Mouse (Mus musculus): ENCODE measurements around the gene Foxf1. TPM values are rescaled to one million over a fixed set of nuclear protein-coding genes. Genes with fewer than 3 reads are reported as not detected.

Foxf1 gene
- polyA plus RNA-seq, 1 experiment from 2014 or later = 9.5 TPM

DNA sequence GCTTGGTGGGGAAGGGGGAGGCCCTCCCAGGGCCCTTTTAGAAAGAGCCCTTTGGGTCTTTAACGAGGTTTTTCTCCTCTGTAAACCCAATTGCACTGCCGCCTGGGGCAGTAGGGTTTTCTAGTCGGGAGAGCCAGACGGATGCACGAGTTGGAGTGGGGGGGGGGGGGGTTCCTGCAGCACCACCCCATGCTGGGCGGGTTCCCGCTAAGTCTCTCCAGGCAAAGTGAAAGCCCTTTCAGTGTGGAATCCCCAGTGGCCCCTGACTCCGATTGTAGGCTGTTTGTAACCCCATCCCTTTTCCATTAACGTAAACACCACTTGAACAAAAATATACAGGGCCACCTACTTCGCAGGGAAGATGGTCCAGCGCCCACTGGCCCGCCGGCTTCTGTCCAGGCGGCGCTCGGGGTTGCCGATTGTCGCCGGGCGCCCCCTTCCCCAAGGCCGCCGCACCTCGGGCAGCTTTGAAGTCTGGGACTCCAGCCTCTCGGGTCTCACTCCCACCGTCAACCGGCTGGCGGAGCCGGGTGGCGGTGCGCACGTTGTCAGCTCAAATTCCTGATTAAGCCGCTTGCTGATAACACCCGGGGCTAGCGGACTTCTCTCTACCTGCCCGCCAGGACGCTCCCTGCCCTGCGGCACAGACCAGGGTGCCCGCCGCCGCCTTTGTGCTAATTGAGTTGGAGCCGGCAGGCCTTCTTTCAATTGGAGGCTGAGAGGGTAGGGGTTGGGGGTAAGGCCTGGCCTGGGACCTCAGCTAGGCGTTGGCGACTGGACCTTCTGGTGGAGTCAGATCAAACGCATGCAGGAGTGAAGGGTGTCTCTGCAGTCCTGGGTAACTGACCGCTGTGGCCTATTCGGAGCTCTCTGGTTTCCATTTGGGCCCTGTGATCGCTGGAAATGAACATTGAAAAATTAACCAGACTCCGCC lies 10.7 kb upstream of the Foxf1 start:
- H3K36me3 ChIP-seq = no peaks in the 10 kb centered on the region
- WGBS = 1% methylated on average over 48 of the region's 48 CpGs
- no peak overlapping the region for H3K9ac ChIP-seq
- ATAC-seq (ENCODE audit: extremely low read depth, insufficient number of reproducible peaks, low FRiP score, low TSS enrichment) = no peak
- no peak overlapping the region for H3K27ac ChIP-seq (replicated peaks)
- peaks cover 99% of the 10 kb centered on the region for H3K27me3 ChIP-seq (replicated peaks)
- peak overlapping the region; percentile 25 for H3K4me3 ChIP-seq
- H3K9me3 ChIP-seq = no peaks in the 10 kb centered on the region
- peak overlapping the region; percentile 53 for H3K4me2 ChIP-seq
- peaks cover 20% of the 10 kb centered on the region for H3K4me1 ChIP-seq

DNA sequence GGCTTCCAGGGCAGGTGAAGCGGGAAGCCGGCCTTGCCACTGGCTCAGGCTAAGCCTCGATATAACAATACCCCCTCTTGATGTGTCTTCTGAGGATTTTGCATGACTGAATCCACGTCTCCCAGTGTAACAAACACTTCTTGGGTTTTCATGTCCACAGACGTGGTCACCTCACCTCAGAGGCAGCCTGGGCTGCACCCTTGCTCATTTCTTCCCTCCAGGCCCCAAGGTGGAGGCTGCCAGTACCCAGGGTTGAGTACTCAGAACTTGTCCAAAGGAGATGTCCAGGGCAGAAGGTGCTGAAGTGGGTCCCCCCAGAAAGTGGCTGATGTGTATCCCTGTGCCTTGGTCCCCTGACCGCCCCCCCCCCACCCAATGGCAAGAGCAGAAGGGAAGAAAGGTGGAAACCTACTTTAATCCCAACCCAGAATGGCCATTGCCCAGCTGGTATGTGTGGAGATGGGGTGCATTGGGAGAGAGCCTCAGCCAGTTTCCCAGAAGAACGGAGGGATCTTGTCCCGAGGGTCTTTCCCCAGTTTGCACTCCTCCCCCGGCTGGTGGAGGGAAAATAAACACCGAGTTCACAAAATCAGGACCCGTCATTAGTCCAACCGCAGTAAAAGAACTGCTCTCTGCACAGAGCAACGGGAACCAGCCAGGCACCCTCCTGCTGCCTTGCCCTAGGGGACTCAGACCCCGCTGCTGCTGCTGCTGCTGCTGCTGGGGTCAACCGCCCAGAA lies 9.9 kb upstream of the Foxf1 start:
- ATAC-seq (ENCODE audit: extremely low read depth, insufficient number of reproducible peaks, low FRiP score, low TSS enrichment) = no peak
- no peak overlapping the region for H3K9ac ChIP-seq
- 4% methylated on average over 15 of the region's 15 CpGs for WGBS
- no peak overlapping the region for H3K4me2 ChIP-seq
- peaks cover 99% of the 10 kb centered on the region for H3K27me3 ChIP-seq (replicated peaks)
- no peaks in the 10 kb centered on the region for H3K9me3 ChIP-seq
- no peak overlapping the region for H3K4me3 ChIP-seq
- H3K27ac ChIP-seq (replicated peaks) = no peak overlapping the region
- peaks cover 20% of the 10 kb centered on the region for H3K4me1 ChIP-seq
- H3K36me3 ChIP-seq = no peaks in the 10 kb centered on the region

DNA sequence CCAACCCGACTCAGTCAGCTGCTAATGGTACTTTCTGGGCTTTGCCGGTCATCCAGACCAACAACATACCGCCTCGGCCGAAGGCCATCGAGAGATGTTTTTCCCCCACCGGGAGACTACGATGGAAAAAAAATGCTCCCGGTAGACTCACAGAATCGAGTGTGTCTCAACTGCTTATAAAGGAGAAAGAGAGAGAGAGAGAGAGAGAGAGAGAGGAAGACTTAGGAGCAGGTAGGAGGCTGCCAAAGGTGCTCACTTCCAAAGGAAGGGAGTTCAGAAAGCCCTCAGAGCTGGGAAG lies 9.4 kb upstream of the Foxf1 start:
- Histone ChIP-seq H3K27me3 (replicated peaks) (peaks cover 99% of the 10 kb centered on the region), H3K9me3 (no peaks in the 10 kb centered on the region), H3K9ac (no peak overlapping the region), H3K27ac (replicated peaks) (no peak overlapping the region), H3K4me2 (no peak overlapping the region), H3K4me1 (peaks cover 20% of the 10 kb centered on the region), H3K4me3 (no peak overlapping the region), H3K36me3 (no peaks in the 10 kb centered on the region)
- no peak for ATAC-seq (ENCODE audit: extremely low read depth, insufficient number of reproducible peaks, low FRiP score, low TSS enrichment)
- under 1% methylated on average over 10 of the region's 10 CpGs for WGBS

GRCm38 (mm10) chr8:121075936-121076335 lies 8.2 kb upstream of the Foxf1 start:
- H3K4me2 ChIP-seq = no peak overlapping the region
- H3K27me3 ChIP-seq (replicated peaks) = peaks cover 99% of the 10 kb centered on the region
- no peaks in the 10 kb centered on the region for H3K36me3 ChIP-seq
- H3K4me1 ChIP-seq = peaks cover 25% of the 10 kb centered on the region
- H3K9me3 ChIP-seq = no peaks in the 10 kb centered on the region
- WGBS = 6% methylated on average over 13 of the region's 13 CpGs
- no peak overlapping the region for H3K4me3 ChIP-seq
- no peak overlapping the region for H3K9ac ChIP-seq
- no peak overlapping the region for H3K27ac ChIP-seq (replicated peaks)
- ATAC-seq (ENCODE audit: extremely low read depth, insufficient number of reproducible peaks, low FRiP score, low TSS enrichment) = no peak

GRCm38 (mm10) chr8:121076555-121076954 lies 7.6 kb upstream of the Foxf1 start:
- H3K27ac ChIP-seq (replicated peaks) = no peak overlapping the region
- H3K36me3 ChIP-seq = no peaks in the 10 kb centered on the region
- WGBS = 12% methylated on average over 7 of the region's 7 CpGs
- peaks cover 20% of the 10 kb centered on the region for H3K4me1 ChIP-seq
- no peak overlapping the region for H3K4me2 ChIP-seq
- H3K27me3 ChIP-seq (replicated peaks) = peaks cover 99% of the 10 kb centered on the region
- no peak overlapping the region for H3K4me3 ChIP-seq
- no peak for ATAC-seq (ENCODE audit: extremely low read depth, insufficient number of reproducible peaks, low FRiP score, low TSS enrichment)
- H3K9me3 ChIP-seq = no peaks in the 10 kb centered on the region
- H3K9ac ChIP-seq = no peak overlapping the region

DNA sequence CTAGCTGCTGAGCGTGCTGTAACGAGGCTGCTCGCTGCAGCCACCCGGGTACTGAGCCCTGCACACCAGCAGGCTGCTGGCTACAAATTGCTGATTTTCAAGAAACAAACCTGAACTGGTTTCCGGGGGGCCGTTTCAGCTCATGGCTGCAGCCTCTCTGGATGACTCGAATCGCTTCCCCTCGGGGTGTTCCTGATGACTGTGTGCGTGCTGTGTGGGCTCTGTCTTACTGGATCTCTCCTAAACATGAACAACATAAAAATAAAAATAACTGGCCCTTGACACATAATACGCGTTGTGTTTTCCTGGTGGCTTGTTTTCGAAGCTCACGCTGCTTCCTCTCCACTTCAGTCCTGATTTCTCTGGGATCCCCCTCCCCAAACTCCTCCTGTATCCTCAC lies 5.5 kb upstream of the Foxf1 start:
- WGBS = 6% methylated on average over 14 of the region's 14 CpGs
- peaks cover 19% of the 10 kb centered on the region for H3K4me1 ChIP-seq
- no peak overlapping the region for H3K4me2 ChIP-seq
- H3K9ac ChIP-seq = no peak overlapping the region
- no peak overlapping the region for H3K4me3 ChIP-seq
- no peak for ATAC-seq (ENCODE audit: extremely low read depth, insufficient number of reproducible peaks, low FRiP score, low TSS enrichment)
- no peak overlapping the region for H3K27ac ChIP-seq (replicated peaks)
- no peaks in the 10 kb centered on the region for H3K9me3 ChIP-seq
- H3K27me3 ChIP-seq (replicated peaks) = peaks cover 99% of the 10 kb centered on the region
- no peaks in the 10 kb centered on the region for H3K36me3 ChIP-seq

DNA sequence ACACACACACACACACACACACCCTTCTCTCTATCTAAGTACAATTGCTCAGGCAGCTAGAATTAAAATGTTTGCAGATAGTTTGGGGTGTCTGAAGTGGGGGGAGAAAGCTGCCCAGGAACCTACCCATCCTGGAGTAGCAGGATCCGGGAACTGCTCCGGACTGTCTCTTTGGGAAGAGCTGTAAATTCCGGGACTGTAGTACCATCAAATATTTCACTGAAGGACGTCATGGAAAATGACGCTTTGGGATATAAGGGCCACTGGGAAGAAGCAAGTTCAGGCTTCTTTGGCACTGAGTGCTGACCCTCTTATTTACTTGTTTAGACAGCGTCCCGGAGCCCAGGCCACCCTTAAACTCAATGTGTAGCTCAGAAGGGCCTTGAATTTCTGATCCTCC lies 5.0 kb upstream of the Foxf1 start:
- H3K4me3 ChIP-seq = no peak overlapping the region

GRCm38 (mm10) chr8:121079944-121080343 lies 4.2 kb upstream of the Foxf1 start:
- peak overlapping the region; percentile 85 for H3K4me2 ChIP-seq

More for the DNA sequence above, 5.0 kb upstream of the Foxf1 start:
- Histone ChIP-seq H3K36me3 (no peaks in the 10 kb centered on the region), H3K4me1 (peaks cover 20% of the 10 kb centered on the region), H3K27me3 (replicated peaks) (peaks cover 99% of the 10 kb centered on the region), H3K9me3 (no peaks in the 10 kb centered on the region), H3K4me2 (no peak overlapping the region), H3K9ac (no peak overlapping the region), H3K27ac (replicated peaks) (no peak overlapping the region)
- 4% methylated on average over 7 of the region's 7 CpGs for WGBS
- ATAC-seq (ENCODE audit: extremely low read depth, insufficient number of reproducible peaks, low FRiP score, low TSS enrichment) = no peak

DNA sequence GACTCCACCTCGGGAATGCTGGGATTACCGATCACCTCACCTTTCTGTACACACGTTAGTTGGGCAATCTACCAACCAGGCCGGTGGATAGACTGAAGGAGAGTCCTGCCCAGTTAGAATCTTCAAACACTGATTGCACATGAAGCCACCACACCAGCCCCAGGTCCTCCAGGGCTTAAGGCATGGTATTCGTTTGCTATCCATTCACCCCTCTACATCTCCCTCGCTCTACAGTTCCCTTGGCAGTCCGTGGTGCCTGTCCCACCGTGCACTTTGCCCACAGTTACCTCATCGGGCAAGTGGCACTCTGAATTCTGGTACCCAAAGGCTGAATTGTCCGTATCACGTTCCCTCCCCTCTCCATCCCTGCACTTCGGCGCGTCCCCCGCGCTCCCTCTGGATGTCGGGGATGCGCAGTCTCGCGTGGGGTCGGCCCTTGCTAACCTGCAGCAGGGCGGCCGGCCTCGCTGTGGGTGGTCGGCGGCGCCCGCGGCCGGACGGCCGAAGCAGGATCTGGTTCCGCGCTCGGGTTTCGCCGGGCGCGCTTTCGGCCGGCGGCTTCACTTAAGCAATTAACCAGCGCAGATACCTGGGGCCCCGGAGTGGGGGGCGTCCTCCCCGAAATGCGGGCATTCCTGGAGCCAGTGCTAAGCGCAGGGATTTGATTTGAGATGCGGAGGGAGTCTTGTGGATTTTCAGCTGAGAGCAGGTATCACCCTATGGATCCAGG lies 3.7 kb upstream of the Foxf1 start:
- Histone ChIP-seq H3K4me3 (peak overlapping the region; percentile 24), H3K9ac (peak overlapping the region; percentile 59), H3K36me3 (no peaks in the 10 kb centered on the region), H3K4me1 (peaks cover 29% of the 10 kb centered on the region), H3K9me3 (no peaks in the 10 kb centered on the region), H3K27me3 (replicated peaks) (peaks cover 99% of the 10 kb centered on the region), H3K27ac (replicated peaks) (no peak overlapping the region), H3K4me2 (peak overlapping the region; percentile 85)
- no peak for ATAC-seq (ENCODE audit: extremely low read depth, insufficient number of reproducible peaks, low FRiP score, low TSS enrichment)
- WGBS = under 1% methylated on average over 49 of the region's 49 CpGs

More at GRCm38 (mm10) chr8:121079944-121080343, 4.2 kb upstream of the Foxf1 start:
- no peak overlapping the region for H3K27ac ChIP-seq (replicated peaks)
- H3K9ac ChIP-seq = no peak overlapping the region
- no peaks in the 10 kb centered on the region for H3K9me3 ChIP-seq
- 5% methylated on average over 12 of the region's 12 CpGs for WGBS
- no peaks in the 10 kb centered on the region for H3K36me3 ChIP-seq
- peaks cover 99% of the 10 kb centered on the region for H3K27me3 ChIP-seq (replicated peaks)
- peaks cover 28% of the 10 kb centered on the region for H3K4me1 ChIP-seq
- no peak for ATAC-seq (ENCODE audit: extremely low read depth, insufficient number of reproducible peaks, low FRiP score, low TSS enrichment)
- H3K4me3 ChIP-seq = no peak overlapping the region

- Histone ChIP-seq H3K36me3 (no peaks in the 10 kb centered on the region), H3K9ac (no peak overlapping the region), H3K9me3 (no peaks in the 10 kb centered on the region), H3K4me2 (peak overlapping the region; percentile 85; the same call in 1 of the 2 replicates), H3K4me3 (peak overlapping the region; percentile 69; the same call in 1 of the 2 replicates), H3K27ac (replicated peaks) (no peak overlapping the region), H3K27me3 (replicated peaks) (peaks cover 99% of the 10 kb centered on the region), H3K4me1 (peaks cover 29% of the 10 kb centered on the region)
- no peak for ATAC-seq (ENCODE audit: extremely low read depth, insufficient number of reproducible peaks, low FRiP score, low TSS enrichment)
- 7% methylated on average over 7 of the region's 7 CpGs for WGBS
Observed at GRCm38 (mm10) chr8:121081398-121081797, 2.8 kb upstream of the Foxf1 start.

Measured in heart, embryonic 13.5 days (tissue).